In the genomic region with DNA sequence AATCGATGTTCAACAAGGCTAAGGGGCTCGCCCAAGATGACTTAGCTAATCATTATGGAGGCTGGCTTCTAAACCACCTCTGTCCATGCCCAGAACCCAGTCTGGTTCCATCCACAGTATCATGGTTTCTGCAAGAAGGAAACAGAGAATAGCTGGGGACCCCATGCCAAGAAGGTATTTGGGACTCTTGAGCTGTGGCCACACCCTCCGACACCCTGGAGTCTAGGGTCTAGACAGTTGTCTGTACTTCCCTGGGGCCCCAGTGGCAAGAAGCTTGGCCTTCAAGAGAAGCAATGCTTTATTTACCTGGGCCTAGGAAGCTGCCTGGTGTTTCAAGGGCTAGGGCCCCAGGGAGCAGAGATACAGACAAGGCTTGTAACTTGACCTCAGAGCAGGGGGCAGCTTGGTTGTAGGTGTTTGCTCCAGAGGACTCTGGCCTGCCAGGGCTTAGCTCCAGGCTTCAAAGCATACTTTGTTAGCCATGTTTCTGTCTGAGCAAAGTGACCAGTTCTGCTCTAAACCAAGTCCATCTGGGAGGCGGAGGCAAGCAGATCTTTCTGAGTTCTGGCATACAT, we compare ENCODE assay signal across 30 mouse cellular contexts. TPM values are rescaled to one million over a fixed set of nuclear protein-coding genes. Genes with fewer than 3 reads are reported as not detected.
A peak's percentile ranks its signal among the peaks of the same experiment; 100 is the strongest.
DNase-seq lines count a peak whose midpoint lies in the region; ATAC-seq and TF ChIP-seq lines count a peak whose summit lies in the region.
"Had no signal": no experiment of that assay in that cellular context is flagged by ENCODE, and none has a peak within 500 bp of the region (broad histone marks: within the 10 kb centered on the region; RNA-seq: fewer than 3 reads in every experiment).

No protein-coding gene starts in this region.

- ATAC-seq in liver, postnatal 0 days, result no peak
- ATAC-seq: activated CD4-positive, CD25-positive, alpha-beta regulatory T cell, adult 4 months; forebrain, embryonic 14.5 days; hindbrain, embryonic 16.5 days had no signal

- no peaks in the 10 kb centered on the region for H3K9me3 ChIP-seq in ES-E14 (ENCODE audit: control insufficient read depth, insufficient read depth, low read depth, low read length)
- H3K9me3 ChIP-seq in liver, postnatal 0 days (ENCODE audit: low read length), result no peaks in the 10 kb centered on the region
- H3K9me3 ChIP-seq: embryonic facial prominence, embryonic 12.5 days; heart, embryonic 15.5 days; kidney, embryonic 15.5 days had no signal

- H3K4me3 ChIP-seq in ES-E14 (ENCODE audit: insufficient read depth in 1 of 2, low read depth in 1 of 2, low read length in 2 of 2, poor library complexity in 1 of 2, severe bottlenecking in 1 of 2), result no peak overlapping the region
- no peak overlapping the region for H3K4me3 ChIP-seq in brown adipose tissue, adult 24 weeks (ENCODE audit: insufficient read depth, low read depth, low read length)
- no peak overlapping the region for H3K4me3 ChIP-seq in liver, postnatal 0 days (ENCODE audit: low read depth, low read length)
- H3K4me3 ChIP-seq: embryonic facial prominence, embryonic 12.5 days; heart, embryonic 15.5 days; kidney, embryonic 15.5 days had no signal

- H3K9ac ChIP-seq in ES-E14 (ENCODE audit: insufficient read depth, low read depth, low read length, poor library complexity, severe bottlenecking), result no peak overlapping the region
- H3K9ac ChIP-seq in liver, postnatal 0 days (replicated peaks), result no peak overlapping the region
- H3K9ac ChIP-seq: embryonic facial prominence, embryonic 12.5 days; heart, embryonic 15.5 days; kidney, embryonic 15.5 days had no signal

- TF ChIP-seq CTCF in liver, postnatal 0 days (IDR thresholded peaks at IDR 0.05; ENCODE audit: low read depth), result no peak

- H3K27ac ChIP-seq in ES-E14 (ENCODE audit: insufficient read depth, low read depth, low read length, poor library complexity, severe bottlenecking), result peak overlapping the region; percentile 70; the same call in 1 of the 2 replicates
- H3K27ac ChIP-seq in brown adipose tissue, adult 24 weeks (replicated peaks; ENCODE audit: low read depth, low read length), result peak overlapping the region; percentile 9; the same call in 1 of the 2 replicates
- H3K27ac ChIP-seq in liver, postnatal 0 days (ENCODE audit: low read depth), result peak overlapping the region; percentile 48
- H3K27ac ChIP-seq: embryonic facial prominence, embryonic 12.5 days; heart, embryonic 15.5 days; kidney, embryonic 15.5 days had no signal

- peak; percentile 15 for DNase-seq in kidney, postnatal 10 days
- no peak for DNase-seq in kidney, adult 18-20 months
- no peak for DNase-seq in ES-E14 (ENCODE audit: low read depth, low spot score)
- no peak for DNase-seq in liver, postnatal 0 days
- no peak for DNase-seq in cerebellum, adult 11-12 months
- DNase-seq in layer of hippocampus, adult 8-10 months (ENCODE audit: low spot score in 2 of 2), result no peak
- DNase-seq: adrenal gland, adult 2 months; adrenal gland, postnatal 36 days; cerebellum, adult 9-10 months; embryo, embryonic 11 days; kidney, adult 11 months; layer of hippocampus, postnatal 36 days; left cerebral cortex, postnatal 4 days; lung, adult 2 months; midbrain, embryonic 14.5 days; right cerebral cortex, postnatal 25 days; thymus, postnatal 4 days had no signal

- 77% methylated on average over 4 of the region's 4 CpGs for WGBS in liver, postnatal 0 days (ENCODE audit: insufficient replicate concordance)

- in situ Hi-C loops in ES-E14 (cut with MboI; ENCODE audit: low sequenced_read_pairs in 2 of 2, unreplicated experiment in 2 of 2), result no loop called here

- H3K4me1 ChIP-seq in ES-E14 (ENCODE audit: control insufficient read depth in 2 of 2, insufficient read depth in 2 of 2, low read length in 2 of 2, poor library complexity in 1 of 2), result peaks cover 7 to 41% of the 10 kb centered on the region in 2 experiments
- peaks cover 31% of the 10 kb centered on the region for H3K4me1 ChIP-seq in brown adipose tissue, adult 24 weeks (ENCODE audit: control insufficient read depth, insufficient read depth, insufficient read length, low read length)
- peaks cover 29% of the 10 kb centered on the region for H3K4me1 ChIP-seq in liver, postnatal 0 days (ENCODE audit: insufficient read depth)
- H3K4me1 ChIP-seq: embryonic facial prominence, embryonic 12.5 days; heart, embryonic 15.5 days had no signal

- no peak overlapping the region for H3K4me2 ChIP-seq in liver, postnatal 0 days (ENCODE audit: low read depth, low read length)
- H3K4me2 ChIP-seq: embryonic facial prominence, embryonic 12.5 days; heart, embryonic 15.5 days; kidney, embryonic 15.5 days had no signal

- no peaks in the 10 kb centered on the region for H3K27me3 ChIP-seq in liver, postnatal 0 days (ENCODE audit: insufficient read depth, low read length)
- H3K27me3 ChIP-seq: embryonic facial prominence, embryonic 12.5 days; heart, embryonic 15.5 days; kidney, embryonic 15.5 days had no signal

- H3K36me3 ChIP-seq in ES-E14 (ENCODE audit: control insufficient read depth, insufficient read depth, low read length, poor library complexity, severe bottlenecking), result peaks cover 20% of the 10 kb centered on the region
- H3K36me3 ChIP-seq in liver, postnatal 0 days (replicated peaks; ENCODE audit: insufficient read depth, low read length), result peaks cover 18% of the 10 kb centered on the region

- TF ChIP-seq EP300 in liver, postnatal 0 days (IDR thresholded peaks at IDR 0.05; ENCODE audit: low read depth), result no peak

TF ChIP-seq in ES-E14, 5 proteins besides CTCF, POLR2A, EP300 and RAD21:
- TF ChIP-seq CHD2 (IDR thresholded peaks at IDR 0.05; ENCODE audit: low read depth, low read length) (no peak), ZC3H11A (IDR thresholded peaks at IDR 0.05; ENCODE audit: borderline replicate concordance, low read depth, low read length) (no peak), HCFC1 (IDR thresholded peaks at IDR 0.05; ENCODE audit: borderline replicate concordance, insufficient read depth, low read length) (no peak)

RNA-seq across cellular contexts. Expression of a gene that starts 8.3 kb away (rescaled TPM):
- 0.22 and 0.53 TPM in 2 replicates for total RNA-seq in ES-E14 (2012; rRNA removed)
- not detected in 2 replicates for polyA plus RNA-seq in brown adipose tissue, adult 24 weeks (2012; ENCODE audit: insufficient read depth, insufficient read length, missing spikeins)
- polyA plus RNA-seq in liver, postnatal 0 days (2015; fragmentation: Nextera tagmentation; extraction: Ambion mirVana), result 0.12 and 0.23 TPM in 2 replicates
- 1 to 10 TPM; 1.1 to 2.4 (median 1.9) TPM for total RNA-seq in layer of hippocampus, adult 8-10 months (2022)
- total RNA-seq: gastrocnemius, adult 18-20 months; left cerebral cortex, postnatal 4 days; monocyte, adult 5-6 weeks had no signal
- polyA plus RNA-seq: brain, embryonic 14.5 days; embryonic facial prominence, embryonic 12.5 days; forebrain, embryonic 14.5 days; heart, embryonic 15.5 days; hindbrain, embryonic 11.5 days; hindbrain, embryonic 16.5 days; neural tube, embryonic 14.5 days; testis, adult 2 months had no signal

RNA-seq across cellular contexts. Expression of a gene that starts 11.5 kb away (rescaled TPM):
- total RNA-seq in ES-E14 (2012; rRNA removed), result 28.0 and 40.1 TPM in 2 replicates
- polyA plus RNA-seq in brown adipose tissue, adult 24 weeks (2012; ENCODE audit: insufficient read depth, insufficient read length, missing spikeins), result 12.5 and 27.9 TPM in 2 replicates
- polyA plus RNA-seq in liver, postnatal 0 days (2015; fragmentation: Nextera tagmentation; extraction: Ambion mirVana), result 22.0 and 24.5 TPM in 2 replicates
- 10 to 100 TPM in 3 of 4 experiments, 1 to 10 TPM in 1; 9.7 to 12.9 (median 11.0) TPM for total RNA-seq in layer of hippocampus, adult 8-10 months (2022)

Comparison
In these comparisons a context has a peak if more than half of its experiments do, and no peak if none do; other contexts are left out.
1. H3K27ac ChIP-seq: peak in every context shown above with its lines; median percentile 70 in ES-E14; 48 in liver, postnatal 0 days; 9 in brown adipose tissue, adult 24 weeks.